Mouse (Mus musculus) hindbrain, embryonic 16.5 days (tissue): ENCODE measurements around the gene Hyls1. TPM values are rescaled to one million over a fixed set of nuclear protein-coding genes. Genes with fewer than 3 reads are reported as not detected.
"Not testable (repeated sequence)": the region's sequence is repeated elsewhere in the genome, so short reads cannot be mapped to it uniquely, and the experiment has no call there.

Source experiments
- ATAC-seq: fragments of 200-750 bp; cut with Nextera tagmentation; 2 replicates; pipeline ENCODE4 v1.8.0; 2017; ENCODE audit warnings: moderate TSS enrichment, moderate library complexity
- H3K27ac ChIP-seq: fragments of 300-500 bp; sonication (generic); 2 replicates; pipeline ENCODE4 v1.5.1; 2014; ENCODE audit warnings: low read depth, mild to moderate bottlenecking, control low read depth, low read length, moderate library complexity
- H3K27me3 ChIP-seq: fragments of 300-500 bp; sonication (generic); replicated peaks from 2 replicates; pipeline ENCODE4 v1.6.1; 2014; ENCODE audit warnings: low read length; ENCODE audit not compliant: control insufficient read depth, insufficient read depth
- H3K36me3 ChIP-seq: fragments of 300-500 bp; sonication (generic); 2 replicates; pipeline ENCODE4 v1.6.1; 2014; ENCODE audit warnings: mild to moderate bottlenecking, low read length, moderate library complexity, mixed read lengths; ENCODE audit not compliant: control insufficient read depth, insufficient read depth
- H3K4me1 ChIP-seq: fragments of 300-500 bp; sonication (generic); 2 replicates; pipeline ENCODE4 v1.6.1; 2014; ENCODE audit warnings: low read depth, low read length; ENCODE audit not compliant: control insufficient read depth, insufficient read depth
- H3K4me2 ChIP-seq: fragments of 300-500 bp; sonication (generic); 2 replicates; pipeline ENCODE4 v1.6.1; 2014; ENCODE audit warnings: mild to moderate bottlenecking, low read length, control low read depth, moderate library complexity
- H3K4me3 ChIP-seq: fragments of 300-500 bp; sonication (generic); 2 replicates; pipeline ENCODE4 v1.5.1; 2014; ENCODE audit warnings: mild to moderate bottlenecking, low read length, control low read depth, moderate library complexity
- H3K9ac ChIP-seq: fragments of 300-500 bp; sonication (generic); 2 replicates; pipeline ENCODE4 v1.6.1; 2014; ENCODE audit warnings: low read depth, mild to moderate bottlenecking, control low read depth, low read length, moderate library complexity
- H3K9me3 ChIP-seq: fragments of 300-500 bp; sonication (generic); 2 replicates; pipeline ENCODE4 v1.6.1; 2014; ENCODE audit warnings: mild to moderate bottlenecking, low read length, moderate library complexity; ENCODE audit not compliant: control insufficient read depth
- WGBS: fragments of 180-500 bp; shearing (Covaris S2); extraction: QIAGEN DNeasy Blood & Tissue Kit; methylation state at CpG from one replicate; pipeline ENCODE4 v1.1.7; 2014; 5-methylcytosine and 5-hydroxymethylcytosine counted together
- polyA plus RNA-seq: library from polyadenylated mRNA; unstranded; fragments of >200 nt; fragmentation: Nextera tagmentation; extraction: Ambion mirVana; gene quantifications from 2 replicates; pipeline ENCODE4 v1.2.1, GENCODE M21; 2015

Hyls1 gene
- polyA plus RNA-seq, result 14.8 and 17.6 TPM in 2 replicates

GRCm38 (mm10) chr9:35569571-35570534 is at the start of gene Hyls1, which contains the start of gene Pate2:
Gene Hyls1, minus strand, starts transcription at chr9:35570398.
Gene Pate2, plus strand, starts transcription at chr9:35570284.
- H3K4me3 ChIP-seq, result peak within 1 kb of the TSS; percentile 80
- peak within 1 kb of the TSS; percentile 67 for H3K4me2 ChIP-seq
- no peaks in the 10 kb centered on the region for H3K9me3 ChIP-seq
- peak; percentile 98 for ATAC-seq
- under 1% methylated on average over 86 of the region's 86 CpGs for WGBS
- peaks cover 6% of the 10 kb centered on the region for H3K27me3 ChIP-seq
- peaks cover 8% of the 10 kb centered on the region for H3K4me1 ChIP-seq
- H3K9ac ChIP-seq, result peak within 1 kb of the TSS; percentile 80
- H3K36me3 ChIP-seq, result peaks cover 10% of the 10 kb centered on the region
- H3K27ac ChIP-seq, result peak within 1 kb of the TSS; percentile 90

- not testable (repeated sequence) for H3K4me2 ChIP-seq, H3K9ac ChIP-seq, H3K4me3 ChIP-seq, H3K27me3 ChIP-seq, ATAC-seq, H3K4me1 ChIP-seq, H3K36me3 ChIP-seq, H3K27ac ChIP-seq, H3K9me3 ChIP-seq
- WGBS, result 62% methylated on average over 2 of the region's 2 CpGs
Measured at GRCm38 (mm10) chr9:35616784-35617183, 46.6 kb upstream of the Hyls1 start.

- 34% methylated on average over 2 of the region's 2 CpGs for WGBS
- H3K36me3 ChIP-seq, result no peaks in the 10 kb centered on the region
- H3K4me3 ChIP-seq, result no peak overlapping the region
- H3K4me2 ChIP-seq, result no peak overlapping the region
- ATAC-seq, result no peak
- H3K9ac ChIP-seq, result no peak overlapping the region
- no peaks in the 10 kb centered on the region for H3K4me1 ChIP-seq
- H3K27ac ChIP-seq, result no peak overlapping the region
- no peaks in the 10 kb centered on the region for H3K27me3 ChIP-seq
- H3K9me3 ChIP-seq, result no peaks in the 10 kb centered on the region
Measured at GRCm38 (mm10) chr9:35614005-35614404, 43.8 kb upstream of the Hyls1 start.

- no peak within 1 kb of the TSS for H3K4me2 ChIP-seq
Measured at GRCm38 (mm10) chr9:35611841-35612240, 41.6 kb upstream of the Hyls1 start, which contains the start of gene Pate4. Gene Pate4, minus strand, starts transcription at chr9:35611941.

GRCm38 (mm10) chr9:35607647-35608405 is 37.6 kb upstream of the Hyls1 start:
- Histone ChIP-seq H3K36me3 (no peaks in the 10 kb centered on the region), H3K9ac (no peak overlapping the region), H3K27me3 (no peaks in the 10 kb centered on the region), H3K27ac (no peak overlapping the region), H3K4me3 (no peak overlapping the region), H3K4me2 (no peak overlapping the region), H3K9me3 (no peaks in the 10 kb centered on the region), H3K4me1 (no peaks in the 10 kb centered on the region)
- 68% methylated on average over 8 of the region's 8 CpGs for WGBS
- no peak for ATAC-seq

More at GRCm38 (mm10) chr9:35611841-35612240, 41.6 kb upstream of the Hyls1 start, which contains the start of gene Pate4:
- H3K4me3 ChIP-seq, result no peak within 1 kb of the TSS
- ATAC-seq, result no peak
- no peaks in the 10 kb centered on the region for H3K9me3 ChIP-seq
- H3K36me3 ChIP-seq, result no peaks in the 10 kb centered on the region
- no peaks in the 10 kb centered on the region for H3K4me1 ChIP-seq
- H3K27me3 ChIP-seq, result no peaks in the 10 kb centered on the region
- no peak within 1 kb of the TSS for H3K27ac ChIP-seq
- H3K9ac ChIP-seq, result no peak within 1 kb of the TSS
- 72% methylated on average over 1 of the region's 1 CpGs for WGBS

- Histone ChIP-seq H3K36me3 (no peaks in the 10 kb centered on the region), H3K4me2 (no peak overlapping the region), H3K9me3 (no peaks in the 10 kb centered on the region), H3K4me3 (no peak overlapping the region), H3K9ac (no peak overlapping the region), H3K27ac (no peak overlapping the region), H3K27me3 (no peaks in the 10 kb centered on the region), H3K4me1 (no peaks in the 10 kb centered on the region)
- 13% methylated on average over 2 of the region's 2 CpGs for WGBS
- ATAC-seq, result peak; percentile 71; the same call in 1 of the 2 replicates
Measured at GRCm38 (mm10) chr9:35592903-35593302, 22.7 kb upstream of the Hyls1 start.

GRCm38 (mm10) chr9:35587674-35588073 is 17.5 kb upstream of the Hyls1 start:
- 81% methylated on average over 1 of the region's 1 CpGs for WGBS
- no peak overlapping the region for H3K9ac ChIP-seq
- no peaks in the 10 kb centered on the region for H3K27me3 ChIP-seq
- no peak for ATAC-seq
- no peak overlapping the region for H3K4me2 ChIP-seq
- H3K4me1 ChIP-seq, result no peaks in the 10 kb centered on the region
- no peaks in the 10 kb centered on the region for H3K9me3 ChIP-seq
- H3K4me3 ChIP-seq, result no peak overlapping the region
- H3K27ac ChIP-seq, result no peak overlapping the region
- H3K36me3 ChIP-seq, result no peaks in the 10 kb centered on the region

- H3K4me1 ChIP-seq, result peaks cover 3% of the 10 kb centered on the region; the same call in 1 of the 2 replicates
- H3K4me3 ChIP-seq, result peak overlapping the region; percentile 43
- ATAC-seq, result no peak
- H3K4me2 ChIP-seq, result peak overlapping the region; percentile 80
- whole genome bisulfite sequencing, result 4% methylated on average over 26 of the region's 32 CpGs
- no peaks in the 10 kb centered on the region for H3K36me3 ChIP-seq
- H3K9ac ChIP-seq, result peak overlapping the region; percentile 59
- peaks cover 6% of the 10 kb centered on the region for H3K27me3 ChIP-seq
- no peak overlapping the region for H3K27ac ChIP-seq
- H3K9me3 ChIP-seq, result no peaks in the 10 kb centered on the region
Measured at GRCm38 (mm10) chr9:35574416-35574815, 4.2 kb upstream of the Hyls1 start.

- Histone ChIP-seq H3K27ac (no peak overlapping the region), H3K36me3 (peaks cover 3% of the 10 kb centered on the region), H3K4me1 (peaks cover 8% of the 10 kb centered on the region), H3K9ac (peak overlapping the region; percentile 80), H3K4me3 (peak overlapping the region; percentile 80), H3K27me3 (peaks cover 6% of the 10 kb centered on the region), H3K9me3 (no peaks in the 10 kb centered on the region), H3K4me2 (peak overlapping the region; percentile 64)
- WGBS, result 7% methylated on average over 5 of the region's 5 CpGs
- no peak for ATAC-seq
Measured at GRCm38 (mm10) chr9:35570663-35571062, 465 bp upstream of the Hyls1 start.
